In genomic region chr7:38155829-38156228, GRCm38 (mm10) we compare ENCODE assay signal across 1 mouse cellular context.
A peak's percentile ranks its signal among the peaks of the same experiment; 100 is the strongest.
TF ChIP-seq lines count a peak whose summit lies in the region.

No protein-coding gene starts in this region.

TF ChIP-seq in MEL, 35 proteins besides CTCF, POLR2A, EP300 and RAD21 (continued from another document):
- TF ChIP-seq USF1 (IDR thresholded peaks at IDR 0.05; ENCODE audit: low read depth, low read length), result no peak
- TF ChIP-seq CHD2 (IDR thresholded peaks at IDR 0.05; ENCODE audit: low read length), result peak; percentile 92
- TF ChIP-seq ETS1 (IDR thresholded peaks at IDR 0.05; ENCODE audit: low read depth, low read length), result no peak
- TF ChIP-seq GATA1 (IDR thresholded peaks at IDR 0.05; ENCODE audit: low read depth, low read length), result no peak
TF ChIP-seq in MEL: peak in this region for 5.
